Mouse (Mus musculus): ENCODE results near the gene Atn1. TPM values are rescaled to one million over a fixed set of nuclear protein-coding genes. Genes with fewer than 3 reads are reported as not detected.

The Atn1 gene
- total and polyA plus RNA-seq, 3 experiments = 1.6 to 43.2 TPM; not detected in 1

GRCm38 (mm10) chr6:124770511-124770910, 14.2 kb upstream of the Atn1 start:
- no peaks in the 10 kb centered on the region for H3K9me3 ChIP-seq (replicated peaks; ENCODE audit: insufficient read depth, low read length)
- H3K9ac ChIP-seq (ENCODE audit: control insufficient read depth, low read depth, low read length, poor library complexity, severe bottlenecking) = no peak overlapping the region
- TF ChIP-seq CTCF (IDR thresholded peaks at IDR 0.05 in 2 of 3, conservative IDR thresholded peaks at IDR 0.05 in 1 of 3; ENCODE audit: control insufficient read depth in 1 of 3, insufficient read depth in 1 of 3, low read depth in 2 of 3, low read length in 3 of 3, poor library complexity in 1 of 3, severe bottlenecking in 1 of 3) (no peak), USF2 (IDR thresholded peaks at IDR 0.05; ENCODE audit: borderline replicate concordance in 1 of 2, insufficient read depth in 1 of 2, low read depth in 1 of 2, low read length in 2 of 2) (no peak), UBTF (IDR thresholded peaks at IDR 0.05; ENCODE audit: borderline replicate concordance, insufficient read depth, low read depth, low read length) (no peak), SIN3A (IDR thresholded peaks at IDR 0.05; ENCODE audit: low read length) (no peak), NRF1 (IDR thresholded peaks at IDR 0.05; ENCODE audit: insufficient read depth, low read depth, low read length, poor library complexity, severe bottlenecking) (no peak), CHD2 (IDR thresholded peaks at IDR 0.05; ENCODE audit: low read length) (no peak), NELFE (IDR thresholded peaks at IDR 0.05; ENCODE audit: low read depth, low read length) (no peak), HCFC1 (IDR thresholded peaks at IDR 0.05; ENCODE audit: low read depth, low read length) (no peak), MAX (IDR thresholded peaks at IDR 0.05; ENCODE audit: low read length) (no peak), MAFK (IDR thresholded peaks at IDR 0.05; ENCODE audit: borderline replicate concordance, low read depth, low read length) (no peak), SMC3 (IDR thresholded peaks at IDR 0.05; ENCODE audit: low read depth, low read length) (no peak), E2F4 (IDR thresholded peaks at IDR 0.05; ENCODE audit: borderline replicate concordance, low read depth, low read length) (no peak), POLR2AphosphoS2 (IDR thresholded peaks at IDR 0.05; ENCODE audit: low read length) (no peak), ETS1 (IDR thresholded peaks at IDR 0.05; ENCODE audit: low read depth, low read length) (no peak), RAD21 (IDR thresholded peaks at IDR 0.05; ENCODE audit: low read depth, low read length) (no peak), ELF1 (IDR thresholded peaks at IDR 0.05; ENCODE audit: low read depth, low read length) (no peak), ZKSCAN1 (IDR thresholded peaks at IDR 0.05; ENCODE audit: low read depth, low read length) (no peak), MYB (IDR thresholded peaks at IDR 0.05; ENCODE audit: low read depth, low read length) (no peak)
- H3K36me3 ChIP-seq (ENCODE audit: control insufficient read depth in 1 of 2, insufficient read depth in 2 of 2, low read length in 2 of 2) = peaks cover 0 to 6% of the 10 kb centered on the region in 2 experiments; a peak in 1 of 4 replicates
- H3K4me3 ChIP-seq (ENCODE audit: control insufficient read depth in 1 of 2, insufficient read depth in 1 of 2, low read depth in 2 of 2, low read length in 2 of 2) = no peak overlapping the region
- H3K79me2 ChIP-seq (ENCODE audit: control insufficient read depth, insufficient read depth, low read length, poor library complexity) = no peaks in the 10 kb centered on the region; the same call in 1 of the 2 replicates
- peaks cover 0 to 15% of the 10 kb centered on the region in 2 experiments; a peak in 2 of 4 replicates for H3K4me1 ChIP-seq (ENCODE audit: control insufficient read depth in 1 of 2, insufficient read depth in 2 of 2, low read length in 2 of 2)
- DNase-seq (ENCODE audit: low read depth, low spot score) = no peak
- H3K27me3 ChIP-seq (ENCODE audit: control insufficient read depth in 1 of 2, insufficient read depth in 2 of 2, low read length in 2 of 2) = peaks cover 2 to 4% of the 10 kb centered on the region in 2 experiments; a peak in 3 of 4 replicates
- no peak overlapping the region for H3K27ac ChIP-seq (ENCODE audit: control insufficient read depth, low read depth, low read length)

DNA sequence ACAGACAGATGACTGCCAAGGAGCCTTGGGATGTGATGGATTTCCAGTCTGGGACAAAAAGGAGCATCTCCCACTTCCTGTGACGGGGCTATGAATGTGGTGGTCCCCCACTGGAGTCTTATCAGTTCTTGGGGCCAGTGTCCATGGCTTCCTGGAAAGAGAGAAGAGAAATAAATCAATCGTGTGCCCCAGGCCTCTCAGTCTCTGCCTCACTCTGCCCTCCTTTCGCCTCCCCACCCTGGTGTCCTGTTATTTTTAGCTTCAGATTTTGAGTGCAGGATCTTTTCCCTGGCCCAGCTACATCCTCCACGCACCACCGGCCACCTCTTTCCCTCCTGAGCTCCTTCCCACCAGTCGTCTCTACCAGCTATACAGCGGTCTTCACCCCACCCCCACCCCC, 13.7 kb upstream of the Atn1 start:
- H3K27ac ChIP-seq (ENCODE audit: control insufficient read depth, low read depth, low read length) = no peak overlapping the region
- peak overlapping the region; percentile 75 to 80; a peak in 3 of 4 replicates for H3K4me3 ChIP-seq (ENCODE audit: control insufficient read depth in 1 of 2, insufficient read depth in 1 of 2, low read depth in 2 of 2, low read length in 2 of 2)
- peaks cover 2 to 4% of the 10 kb centered on the region in 2 experiments; a peak in 3 of 4 replicates for H3K27me3 ChIP-seq (ENCODE audit: control insufficient read depth in 1 of 2, insufficient read depth in 2 of 2, low read length in 2 of 2)
- H3K36me3 ChIP-seq (ENCODE audit: control insufficient read depth in 1 of 2, insufficient read depth in 2 of 2, low read length in 2 of 2) = peaks cover 0 to 6% of the 10 kb centered on the region in 2 experiments; a peak in 1 of 4 replicates
- H3K79me2 ChIP-seq (ENCODE audit: control insufficient read depth, insufficient read depth, low read length, poor library complexity) = no peaks in the 10 kb centered on the region; the same call in 1 of the 2 replicates
- H3K9ac ChIP-seq (ENCODE audit: control insufficient read depth, low read depth, low read length, poor library complexity, severe bottlenecking) = peak overlapping the region; percentile 71
- H3K4me1 ChIP-seq (ENCODE audit: control insufficient read depth in 1 of 2, insufficient read depth in 2 of 2, low read length in 2 of 2) = peaks cover 0 to 15% of the 10 kb centered on the region in 2 experiments; a peak in 2 of 4 replicates
- no peaks in the 10 kb centered on the region for H3K9me3 ChIP-seq (replicated peaks; ENCODE audit: insufficient read depth, low read length)
- TF ChIP-seq USF1 (IDR thresholded peaks at IDR 0.05; ENCODE audit: low read depth, low read length) = no peak
- no peak for TF ChIP-seq JUND (IDR thresholded peaks at IDR 0.05; ENCODE audit: low read depth, low read length)
- no peak for TF ChIP-seq ELF1 (IDR thresholded peaks at IDR 0.05; ENCODE audit: low read depth, low read length)
- TF ChIP-seq CHD1 (IDR thresholded peaks at IDR 0.05; ENCODE audit: low read depth, low read length) = no peak
- no peak for TF ChIP-seq KAT2A (conservative IDR thresholded peaks at IDR 0.05; ENCODE audit: low read depth, low read length)
- no peak for TF ChIP-seq POLR2A (IDR thresholded peaks at IDR 0.05; ENCODE audit: control insufficient read depth in 1 of 2, insufficient read depth in 1 of 2, low read depth in 1 of 2, low read length in 2 of 2, poor library complexity in 1 of 2)
- TF ChIP-seq ETS1 (IDR thresholded peaks at IDR 0.05; ENCODE audit: low read depth, low read length) = no peak
- TF ChIP-seq UBTF (IDR thresholded peaks at IDR 0.05; ENCODE audit: borderline replicate concordance, insufficient read depth, low read depth, low read length) = no peak
- TF ChIP-seq HCFC1 (IDR thresholded peaks at IDR 0.05; ENCODE audit: low read depth, low read length) = no peak
- TF ChIP-seq BHLHE40 (IDR thresholded peaks at IDR 0.05; ENCODE audit: borderline replicate concordance, low read depth, low read length) = no peak
- no peak for TF ChIP-seq POLR2AphosphoS5 (IDR thresholded peaks at IDR 0.05; ENCODE audit: borderline replicate concordance, low read depth, low read length)
- no peak for TF ChIP-seq MYB (IDR thresholded peaks at IDR 0.05; ENCODE audit: low read depth, low read length)
- no peak for TF ChIP-seq CTCF (IDR thresholded peaks at IDR 0.05 in 2 of 3, conservative IDR thresholded peaks at IDR 0.05 in 1 of 3; ENCODE audit: control insufficient read depth in 1 of 3, insufficient read depth in 1 of 3, low read depth in 2 of 3, low read length in 3 of 3, poor library complexity in 1 of 3, severe bottlenecking in 1 of 3)
- no peak for DNase-seq (ENCODE audit: low read depth, low spot score)
